ENCODE assay signal across 8 mouse cellular contexts in genomic region chr10:84756435-84757095, GRCm38 (mm10). TPM values are rescaled to one million over a fixed set of nuclear protein-coding genes. Genes with fewer than 3 reads are reported as not detected.
A peak's percentile ranks its signal among the peaks of the same experiment; 100 is the strongest.
DNase-seq lines count a peak whose midpoint lies in the region; ATAC-seq and TF ChIP-seq lines count a peak whose summit lies in the region.

No protein-coding gene starts in this region.

- H3K36me3 ChIP-seq in kidney, postnatal 0 days (ENCODE audit: insufficient read depth, low read length) = no peaks in the 10 kb centered on the region
- H3K36me3 ChIP-seq in hindbrain, embryonic 12.5 days = no peaks in the 10 kb centered on the region
- H3K36me3 ChIP-seq in midbrain, embryonic 14.5 days (ENCODE audit: control insufficient read depth, insufficient read depth, low read length) = no peaks in the 10 kb centered on the region

- H3K27ac ChIP-seq in kidney, postnatal 0 days = no peak overlapping the region
- H3K27ac ChIP-seq in hindbrain, embryonic 12.5 days = peak overlapping the region; percentile 85
- peak overlapping the region; percentile 85 for H3K27ac ChIP-seq in midbrain, embryonic 14.5 days (replicated peaks; ENCODE audit: low read depth, low read length)

- peaks cover 36% of the 10 kb centered on the region; the same call in 1 of the 2 replicates for H3K4me1 ChIP-seq in kidney, postnatal 0 days (replicated peaks; ENCODE audit: insufficient read depth, low read length)
- H3K4me1 ChIP-seq in hindbrain, embryonic 12.5 days = peaks cover 56% of the 10 kb centered on the region
- H3K4me1 ChIP-seq in midbrain, embryonic 14.5 days (ENCODE audit: control insufficient read depth, insufficient read depth, low read length) = peaks cover 39% of the 10 kb centered on the region

- H3K4me3 ChIP-seq in kidney, postnatal 0 days (replicated peaks; ENCODE audit: low read depth, low read length) = peak overlapping the region; percentile 24
- peak overlapping the region; percentile 51 for H3K4me3 ChIP-seq in hindbrain, embryonic 12.5 days
- peak overlapping the region; percentile 43 for H3K4me3 ChIP-seq in midbrain, embryonic 14.5 days (replicated peaks; ENCODE audit: low read depth, low read length)

- under 1% methylated on average over 42 of the region's 42 CpGs for WGBS in kidney, postnatal 0 days
- under 1% methylated on average over 42 of the region's 42 CpGs for WGBS in hindbrain, embryonic 12.5 days
- WGBS in midbrain, embryonic 14.5 days = 1% methylated on average over 42 of the region's 42 CpGs

- H3K9me3 ChIP-seq in kidney, postnatal 0 days (replicated peaks; ENCODE audit: low read length) = no peaks in the 10 kb centered on the region
- H3K9me3 ChIP-seq in hindbrain, embryonic 12.5 days (replicated peaks) = no peaks in the 10 kb centered on the region
- H3K9me3 ChIP-seq in midbrain, embryonic 14.5 days (ENCODE audit: control insufficient read depth, low read length) = no peaks in the 10 kb centered on the region

- no peak for ATAC-seq in kidney, postnatal 0 days (replicated peaks; ENCODE audit: low FRiP score, low read depth)
- ATAC-seq in hindbrain, embryonic 12.5 days (ENCODE audit: low FRiP score) = no peak
- no peak for ATAC-seq in midbrain, embryonic 14.5 days (ENCODE audit: low FRiP score, low TSS enrichment)
- no peak for ATAC-seq in megakaryocyte-erythroid progenitor cell, adult 5-6 weeks (replicated peaks; ENCODE audit: low FRiP score, low TSS enrichment, poor library complexity, severe bottlenecking)

- no peak overlapping the region for H3K9ac ChIP-seq in kidney, postnatal 0 days (ENCODE audit: low read depth, low read length)
- H3K9ac ChIP-seq in hindbrain, embryonic 12.5 days = peak overlapping the region; percentile 68
- peak overlapping the region; percentile 59 for H3K9ac ChIP-seq in midbrain, embryonic 14.5 days (replicated peaks; ENCODE audit: low read length)

- peaks cover 83% of the 10 kb centered on the region for H3K27me3 ChIP-seq in kidney, postnatal 0 days (ENCODE audit: insufficient read depth, low read length)
- H3K27me3 ChIP-seq in hindbrain, embryonic 12.5 days = peaks cover 59% of the 10 kb centered on the region
- peaks cover 48% of the 10 kb centered on the region for H3K27me3 ChIP-seq in midbrain, embryonic 14.5 days (ENCODE audit: control insufficient read depth, insufficient read depth, low read length)

- peak; percentile 18 for DNase-seq in kidney, postnatal 0 days (ENCODE audit: low spot score)
- DNase-seq in kidney, adult 9 months = no peak
- DNase-seq in embryo, embryonic 10 days (ENCODE audit: low spot score) = peak; percentile 71
- peak; percentile 79 for DNase-seq in midbrain, embryonic 14.5 days
- DNase-seq in urinary bladder, postnatal 10 days (ENCODE audit: low spot score) = no peak
- DNase-seq in cerebellum, adult 11 months = no peak

- H3K4me2 ChIP-seq in kidney, postnatal 0 days (ENCODE audit: low read length) = peak overlapping the region; percentile 52
- peak overlapping the region; percentile 76 for H3K4me2 ChIP-seq in hindbrain, embryonic 12.5 days (replicated peaks)
- peak overlapping the region; percentile 79 for H3K4me2 ChIP-seq in midbrain, embryonic 14.5 days (ENCODE audit: low read length)

- TF ChIP-seq CTCF in kidney, postnatal 0 days (IDR thresholded peaks at IDR 0.05; ENCODE audit: low read depth) = no peak

RNA-seq across cellular contexts. Expression of gene Rfx4, which starts 0.7 kb away (rescaled TPM):
- 0.05 and 0.18 TPM in 2 replicates for polyA plus RNA-seq in kidney, postnatal 0 days (2015; fragmentation: Nextera tagmentation; extraction: Ambion mirVana)
- polyA plus RNA-seq in hindbrain, embryonic 12.5 days (2016; fragmentation: Nextera tagmentation; extraction: Ambion mirVana) = 40.9 and 49.2 TPM in 2 replicates
- polyA plus RNA-seq in midbrain, embryonic 14.5 days (2014; fragmentation: Nextera tagmentation; extraction: Ambion mirVana) = 16.2 and 25.1 TPM in 2 replicates
- total RNA-seq in megakaryocyte-erythroid progenitor cell, adult 5-6 weeks (2014; fragmentation: Nextera tagmentation) = not detected in 2 replicates
- total RNA-seq in megakaryocyte-erythroid progenitor cell, adult 5-6 weeks (2017) = not detected in 2 replicates

Comparison
In these comparisons a context has a peak if more than half of its experiments do, and no peak if none do; other contexts are left out.
1. DNase-seq: peak in kidney, postnatal 0 days (single experiment), embryo, embryonic 10 days (single experiment) and midbrain, embryonic 14.5 days (single experiment); none in kidney, adult 9 months (single experiment), urinary bladder, postnatal 10 days (single experiment) and cerebellum, adult 11 months (single experiment).
2. RNA of gene Rfx4, which starts 0.7 kb away (polyA plus RNA-seq): 40.9 to 49.2 TPM in hindbrain, embryonic 12.5 days and 16.2 to 25.1 TPM in midbrain, embryonic 14.5 days; 0.05 to 0.18 TPM in kidney, postnatal 0 days; every median in the first group is over 10 times any median in the second.
3. Peak in every context shown above with its lines, with median percentiles within 50 percentile points of each other: H3K4me2 ChIP-seq and H3K4me3 ChIP-seq.